8 mouse cellular contexts compared by ENCODE assay signal in the genomic region with DNA sequence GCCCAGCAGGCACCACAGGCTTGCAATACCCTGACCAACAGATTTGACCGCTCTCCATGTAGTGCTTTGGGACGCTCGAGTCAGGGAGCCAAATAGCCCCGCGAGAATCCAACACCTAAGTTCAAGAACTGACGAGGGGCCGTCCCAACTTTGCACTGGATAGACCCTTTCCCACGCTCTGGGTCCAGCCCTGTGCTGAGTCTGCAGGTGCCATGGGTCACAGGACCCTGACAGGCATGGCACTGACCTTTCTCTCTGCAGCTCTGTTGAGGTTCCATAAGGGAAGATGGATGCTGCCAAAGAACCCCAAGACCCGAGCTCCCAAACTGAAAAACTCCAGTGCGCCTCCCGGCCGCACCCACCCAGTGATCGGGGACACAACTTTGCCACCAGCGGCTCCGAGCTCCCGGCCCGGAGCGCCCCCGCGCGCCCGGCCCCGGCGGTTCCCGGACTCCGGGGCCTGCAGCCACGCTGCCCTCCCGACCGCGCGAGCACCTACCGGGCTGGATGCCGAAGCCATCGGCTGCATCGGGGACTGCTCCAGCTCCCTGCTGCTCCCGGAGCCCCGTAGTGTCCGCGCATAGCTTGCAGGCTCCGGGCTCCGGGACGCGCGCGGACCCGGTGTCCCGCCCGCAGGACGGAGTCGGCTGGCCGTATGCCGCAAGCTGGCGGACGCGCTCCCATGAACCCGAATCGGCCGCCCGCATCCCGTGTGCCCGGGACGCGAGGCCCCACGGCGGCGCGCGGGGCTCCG. TPM values are rescaled to one million over a fixed set of nuclear protein-coding genes. Genes with fewer than 3 reads are reported as not detected.
DNase-seq lines count a peak whose midpoint lies in the region; ATAC-seq and TF ChIP-seq lines count a peak whose summit lies in the region.

No protein-coding gene starts in this region.

- TF ChIP-seq CTCF in layer of hippocampus, adult 2 months (conservative IDR thresholded peaks at IDR 0.05) = peak; percentile 73
- no peak for TF ChIP-seq CTCF in lung, adult 2 months (IDR thresholded peaks at IDR 0.05; ENCODE audit: insufficient read depth, low read length)

- peaks cover 19 to 26% of the 10 kb centered on the region in 2 experiments for H3K4me1 ChIP-seq in ES-E14 (ENCODE audit: control insufficient read depth in 2 of 2, insufficient read depth in 2 of 2, low read length in 2 of 2, poor library complexity in 1 of 2)
- H3K4me1 ChIP-seq in forebrain, embryonic 15.5 days = peaks cover 28% of the 10 kb centered on the region
- peaks cover 18% of the 10 kb centered on the region for H3K4me1 ChIP-seq in lung, adult 2 months (ENCODE audit: control insufficient read depth, insufficient read depth, low read length)

- H3K9ac ChIP-seq in ES-E14 (ENCODE audit: insufficient read depth, low read depth, low read length, poor library complexity, severe bottlenecking) = peak overlapping the region; percentile 77
- peak overlapping the region; percentile 61 for H3K9ac ChIP-seq in forebrain, embryonic 15.5 days (replicated peaks)

- H3K27me3 ChIP-seq in forebrain, embryonic 15.5 days = no peaks in the 10 kb centered on the region

- no peak overlapping the region for H3K27ac ChIP-seq in ES-E14 (ENCODE audit: insufficient read depth, low read depth, low read length, poor library complexity, severe bottlenecking)
- 0 out of 2 replicates have a peak overlapping the region, but pooled peaks have one; percentile 25 for H3K27ac ChIP-seq in forebrain, embryonic 15.5 days (replicated peaks)
- peak overlapping the region; percentile 36; the same call in 1 of the 2 replicates for H3K27ac ChIP-seq in layer of hippocampus, adult 2 months

- WGBS in forebrain, embryonic 15.5 days = under 1% methylated on average over 67 of the region's 69 CpGs
- under 1% methylated on average over 69 of the region's 69 CpGs for WGBS in lung, adult 2 months

- no peak for TF ChIP-seq POLR2A in lung, adult 2 months (IDR thresholded peaks at IDR 0.05; ENCODE audit: borderline replicate concordance, extremely low read depth, low read depth, low read length)

- peak overlapping the region; percentile 81 to 95 for H3K4me3 ChIP-seq in ES-E14 (ENCODE audit: insufficient read depth in 1 of 2, low read depth in 1 of 2, low read length in 2 of 2, poor library complexity in 1 of 2, severe bottlenecking in 1 of 2)
- H3K4me3 ChIP-seq in forebrain, embryonic 15.5 days = peak overlapping the region; percentile 66
- H3K4me3 ChIP-seq in layer of hippocampus, adult 2 months = peak overlapping the region; percentile 65
- peak overlapping the region; percentile 82 for H3K4me3 ChIP-seq in lung, adult 2 months (replicated peaks; ENCODE audit: extremely low read depth, low read depth, low read length)

- no peaks in the 10 kb centered on the region for H3K9me3 ChIP-seq in ES-E14 (ENCODE audit: control insufficient read depth, insufficient read depth, low read depth, low read length)
- no peaks in the 10 kb centered on the region for H3K9me3 ChIP-seq in forebrain, embryonic 15.5 days

- in situ Hi-C loops in ES-E14 (cut with MboI; ENCODE audit: low sequenced_read_pairs in 2 of 2, unreplicated experiment in 2 of 2) = no loop called here

- 0 out of 2 replicates have a peak, but pooled peaks cover 4% of the 10 kb centered on the region for H3K36me3 ChIP-seq in ES-E14 (ENCODE audit: control insufficient read depth, insufficient read depth, low read length, poor library complexity, severe bottlenecking)
- no peaks in the 10 kb centered on the region for H3K36me3 ChIP-seq in forebrain, embryonic 15.5 days

- peak; percentile 63 for ATAC-seq in forebrain, embryonic 15.5 days (replicated peaks)

- H3K4me2 ChIP-seq in forebrain, embryonic 15.5 days (replicated peaks) = peak overlapping the region; percentile 100

- DNase-seq in ES-E14 (ENCODE audit: low read depth, low spot score) (no peak), MN1 (ENCODE audit: low spot score) (no peak)
- peak; percentile 65 for DNase-seq in cerebellum, adult 11 months
- peak; percentile 74 for DNase-seq in heart, postnatal 4 days
- peak in 1 of 2 experiments; percentile 32 for DNase-seq in layer of hippocampus, adult 2 months (ENCODE audit: low spot score in 2 of 2)
- peak; percentile 76 for DNase-seq in lung, adult 2 months
- DNase-seq in ovary, postnatal 10 days (ENCODE audit: low spot score) = peak; percentile 44

TF ChIP-seq in ES-E14, 5 proteins besides CTCF, POLR2A, EP300 and RAD21:
- TF ChIP-seq ZC3H11A (IDR thresholded peaks at IDR 0.05; ENCODE audit: borderline replicate concordance, low read depth, low read length) (no peak), ZNF384 (IDR thresholded peaks at IDR 0.05; ENCODE audit: low read depth, low read length) (no peak)
TF ChIP-seq in ES-E14: peak in this region for 0.

RNA-seq across cellular contexts. Expression of a gene that starts 0.5 kb away (rescaled TPM):
- total RNA-seq in ES-E14 (2012; rRNA removed) = 14.0 and 24.3 TPM in 2 replicates
- 25.2 and 25.6 TPM in 2 replicates for polyA plus RNA-seq in forebrain, embryonic 15.5 days (2015; fragmentation: Nextera tagmentation; extraction: Ambion mirVana)
- total RNA-seq in heart, postnatal 4 days (2021) = 1 to 10 TPM; 7.5 to 7.7 TPM
- 10 to 100 TPM; 41.1 to 42.9 TPM for total RNA-seq in layer of hippocampus, adult 2 months (2021)
- 43.2 and 46.1 TPM in 2 replicates for polyA plus RNA-seq in lung, adult 2 months (2012; rRNA removed)

Comparison
In these comparisons a context has a peak if more than half of its experiments do, and no peak if none do; other contexts are left out.
1. DNase-seq: peak in cerebellum, adult 11 months (single experiment), heart, postnatal 4 days (single experiment), lung, adult 2 months (single experiment) and ovary, postnatal 10 days (single experiment); none in ES-E14 (single experiment) and MN1 (single experiment).
2. Peak in every context shown above with its lines, with median percentiles within 50 percentile points of each other: H3K4me3 ChIP-seq.